Mouse (Mus musculus): ENCODE measurements around the gene Abcc8. TPM values are rescaled to one million over a fixed set of nuclear protein-coding genes. Genes with fewer than 3 reads are reported as not detected.

Gene Abcc8
- polyA plus RNA-seq, 1 experiment from 2014 or later, result 6.3 TPM

DNA sequence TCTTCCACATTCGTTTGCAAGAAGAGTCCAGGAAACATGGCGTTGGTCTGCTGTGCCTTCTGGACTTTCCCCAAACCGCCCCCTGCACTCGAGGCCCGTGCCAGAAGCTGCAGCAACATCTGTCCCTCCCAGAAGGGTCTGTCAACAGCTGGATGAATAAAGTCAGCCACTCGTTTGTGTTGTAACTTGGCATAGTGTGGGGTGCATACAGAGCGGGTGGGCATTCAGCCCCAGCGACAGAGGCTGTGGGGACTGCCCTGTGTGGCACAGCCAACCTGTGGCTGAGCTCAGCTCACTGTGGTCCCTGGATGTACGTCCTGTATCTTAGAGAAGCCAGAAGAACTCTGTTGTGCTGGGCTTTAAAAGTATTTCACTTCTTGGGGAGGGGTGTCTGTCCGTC lies 95.8 kb downstream of the Abcc8 start:
- Histone ChIP-seq H3K27me3 (no peaks in the 10 kb centered on the region), H3K27ac (replicated peaks) (no peak overlapping the region), H3K9me3 (peaks cover 11% of the 10 kb centered on the region), H3K4me1 (replicated peaks) (no peaks in the 10 kb centered on the region), H3K36me3 (peaks cover 62% of the 10 kb centered on the region), H3K4me2 (no peak overlapping the region), H3K4me3 (no peak overlapping the region), H3K9ac (no peak overlapping the region)
- WGBS, result 90% methylated on average over 10 of the region's 10 CpGs
- ATAC-seq (ENCODE audit: low read depth), result 0 out of 2 replicates have a peak, but pooled peaks have one; percentile 50

DNA sequence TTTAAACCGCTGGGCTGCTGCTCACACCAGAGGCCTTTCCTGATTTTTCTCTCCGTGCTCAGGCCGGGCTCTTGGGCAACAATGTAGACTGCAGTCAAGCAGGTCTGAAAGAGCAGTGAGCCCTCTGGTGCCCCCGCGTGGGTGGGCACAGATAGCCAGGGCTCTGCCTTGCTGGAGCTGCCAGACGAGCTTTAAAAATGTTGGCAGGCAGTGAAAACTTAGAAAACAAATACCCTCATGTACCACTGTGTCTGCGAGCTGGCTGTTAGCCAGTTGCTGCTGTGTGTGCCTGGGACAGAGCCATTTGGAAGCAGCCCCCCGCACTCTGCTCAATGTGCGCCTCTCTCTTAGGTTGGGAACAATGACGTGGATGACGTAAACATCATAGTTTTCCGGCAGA lies 102.2 kb downstream of the Abcc8 start:
- no peak overlapping the region for H3K27ac ChIP-seq (replicated peaks)
- no peaks in the 10 kb centered on the region for H3K9me3 ChIP-seq
- H3K4me3 ChIP-seq, result no peak overlapping the region
- H3K36me3 ChIP-seq, result peaks cover 89% of the 10 kb centered on the region
- no peak overlapping the region for H3K9ac ChIP-seq
- ATAC-seq (ENCODE audit: low read depth), result peak; percentile 53
- H3K4me1 ChIP-seq (replicated peaks), result no peaks in the 10 kb centered on the region
- 82% methylated on average over 12 of the region's 12 CpGs for WGBS
- no peak overlapping the region for H3K4me2 ChIP-seq
- no peaks in the 10 kb centered on the region for H3K27me3 ChIP-seq

DNA sequence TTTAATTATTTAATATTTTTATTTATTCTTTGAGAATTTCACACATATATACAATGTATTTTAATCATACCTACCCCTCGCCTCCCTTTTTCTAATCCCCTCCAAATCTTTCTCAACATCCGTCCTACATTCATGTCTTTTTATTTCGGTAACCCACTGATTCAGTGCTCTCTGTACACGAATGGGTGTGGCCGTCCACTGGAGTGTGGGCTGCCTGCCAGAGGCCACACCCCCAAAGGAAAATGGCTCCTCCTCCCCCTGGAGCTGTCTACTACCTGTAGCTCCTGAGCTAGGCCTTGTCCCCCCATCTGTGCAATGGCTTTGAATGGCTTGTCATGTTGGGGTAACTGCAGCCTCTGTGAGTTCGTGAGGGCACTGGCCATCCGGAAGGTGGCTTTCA lies 103.0 kb downstream of the Abcc8 start:
- 93% methylated on average over 7 of the region's 7 CpGs for WGBS
- Histone ChIP-seq H3K9me3 (no peaks in the 10 kb centered on the region), H3K4me2 (no peak overlapping the region), H3K4me3 (no peak overlapping the region), H3K9ac (no peak overlapping the region), H3K27me3 (no peaks in the 10 kb centered on the region), H3K36me3 (peaks cover 89% of the 10 kb centered on the region), H3K4me1 (replicated peaks) (no peaks in the 10 kb centered on the region), H3K27ac (replicated peaks) (no peak overlapping the region)
- ATAC-seq (ENCODE audit: low read depth), result no peak

- no peaks in the 10 kb centered on the region for H3K9me3 ChIP-seq
- no peak overlapping the region for H3K9ac ChIP-seq
- H3K27me3 ChIP-seq, result no peaks in the 10 kb centered on the region
- no peak overlapping the region for H3K27ac ChIP-seq (replicated peaks)
- WGBS, result 96% methylated on average over 8 of the region's 8 CpGs
- H3K4me1 ChIP-seq (replicated peaks), result no peaks in the 10 kb centered on the region
- H3K4me2 ChIP-seq, result no peak overlapping the region
- peaks cover 95% of the 10 kb centered on the region for H3K36me3 ChIP-seq
- H3K4me3 ChIP-seq, result no peak overlapping the region
- no peak for ATAC-seq (ENCODE audit: low read depth)
These were observed 111.0 kb downstream of the Abcc8 start for GRCm38 (mm10) chr7:46068831-46069230.

- no peaks in the 10 kb centered on the region for H3K27me3 ChIP-seq
- no peak overlapping the region for H3K27ac ChIP-seq (replicated peaks)
- H3K9me3 ChIP-seq, result no peaks in the 10 kb centered on the region
- H3K9ac ChIP-seq, result no peak overlapping the region
- 96% methylated on average over 6 of the region's 6 CpGs for WGBS
- H3K4me3 ChIP-seq, result no peak overlapping the region
- H3K36me3 ChIP-seq, result peaks cover 95% of the 10 kb centered on the region
- H3K4me2 ChIP-seq, result no peak overlapping the region
- no peaks in the 10 kb centered on the region for H3K4me1 ChIP-seq (replicated peaks)
- ATAC-seq (ENCODE audit: low read depth), result no peak
These were observed 116.5 kb downstream of the Abcc8 start for GRCm38 (mm10) chr7:46063296-46063695.

DNA sequence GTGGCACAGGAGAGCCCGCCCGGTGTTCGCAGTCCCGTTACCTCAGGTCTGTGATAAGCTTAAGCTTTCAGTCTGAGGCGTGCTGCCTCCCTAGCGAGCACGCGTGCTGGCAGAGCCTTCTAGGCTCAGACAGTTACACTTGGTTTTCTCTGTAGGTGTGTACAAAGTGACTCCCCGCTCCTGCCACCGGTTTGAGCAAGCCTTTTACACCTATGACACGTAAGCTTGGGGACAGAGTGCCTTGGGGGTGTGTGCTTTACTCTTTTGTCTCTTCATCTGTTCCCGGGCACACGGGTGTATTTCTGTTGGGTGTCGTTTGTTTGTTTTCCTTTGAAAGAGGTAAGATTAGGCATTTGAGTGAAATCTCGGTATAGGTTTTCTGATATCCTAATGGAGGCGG lies 118.2 kb downstream of the Abcc8 start:
- H3K4me2 ChIP-seq, result no peak overlapping the region
- H3K4me1 ChIP-seq (replicated peaks), result no peaks in the 10 kb centered on the region
- H3K27ac ChIP-seq (replicated peaks), result no peak overlapping the region
- H3K9me3 ChIP-seq, result no peaks in the 10 kb centered on the region
- H3K36me3 ChIP-seq, result peaks cover 96% of the 10 kb centered on the region
- 94% methylated on average over 16 of the region's 16 CpGs for WGBS
- no peak for ATAC-seq (ENCODE audit: low read depth)
- H3K9ac ChIP-seq, result no peak overlapping the region
- no peak overlapping the region for H3K4me3 ChIP-seq
- H3K27me3 ChIP-seq, result no peaks in the 10 kb centered on the region

- Histone ChIP-seq H3K36me3 (peaks cover 95% of the 10 kb centered on the region), H3K9ac (no peak overlapping the region)
- WGBS, result 95% methylated on average over 8 of the region's 8 CpGs
These were observed 119.1 kb downstream of the Abcc8 start for GRCm38 (mm10) chr7:46060688-46061087.

GRCm38 (mm10) chr7:46058882-46059281 lies 121.0 kb downstream of the Abcc8 start:
- 95% methylated on average over 11 of the region's 11 CpGs for WGBS
- no peak for ATAC-seq (ENCODE audit: low read depth)
- Histone ChIP-seq H3K27me3 (no peaks in the 10 kb centered on the region), H3K36me3 (peaks cover 98% of the 10 kb centered on the region), H3K4me2 (no peak overlapping the region), H3K9me3 (no peaks in the 10 kb centered on the region), H3K27ac (replicated peaks) (no peak overlapping the region), H3K4me3 (no peak overlapping the region), H3K4me1 (replicated peaks) (no peaks in the 10 kb centered on the region), H3K9ac (no peak overlapping the region)

More at GRCm38 (mm10) chr7:46060688-46061087, 119.1 kb downstream of the Abcc8 start:
- Histone ChIP-seq H3K27ac (replicated peaks) (no peak overlapping the region), H3K9me3 (no peaks in the 10 kb centered on the region), H3K4me1 (replicated peaks) (no peaks in the 10 kb centered on the region), H3K4me2 (no peak overlapping the region), H3K27me3 (no peaks in the 10 kb centered on the region), H3K4me3 (no peak overlapping the region)
- ATAC-seq (ENCODE audit: low read depth), result no peak

Other genes starting within 250 kb of the Abcc8 start
- gene Abcc6, start 149.7 kb downstream of the Abcc8 start, polyA plus RNA-seq (2015; fragmentation: Nextera tagmentation; extraction: Ambion mirVana), result 0.52 and 0.56 TPM in 2 replicates
- 36.0 and 38.6 TPM in 2 replicates for gene Nomo1, start 146.3 kb downstream of the Abcc8 start, polyA plus RNA-seq (2015; fragmentation: Nextera tagmentation; extraction: Ambion mirVana)
- gene Kcnj11, start 79.3 kb downstream of the Abcc8 start, polyA plus RNA-seq (2015; fragmentation: Nextera tagmentation; extraction: Ambion mirVana), result 1.1 and 1.7 TPM in 2 replicates
- 1.4 and 2.1 TPM in 2 replicates for gene Ush1c, start 58.5 kb upstream of the Abcc8 start, polyA plus RNA-seq (2015; fragmentation: Nextera tagmentation; extraction: Ambion mirVana)
- not detected in 2 replicates for gene Otog, start 61.0 kb upstream of the Abcc8 start, polyA plus RNA-seq (2015; fragmentation: Nextera tagmentation; extraction: Ambion mirVana)
- gene Myod1, start 196.4 kb upstream of the Abcc8 start, polyA plus RNA-seq (2015; fragmentation: Nextera tagmentation; extraction: Ambion mirVana), result 2.2 and 8.1 TPM in 2 replicates
- 8.5 and 12.2 TPM in 2 replicates for gene Kcnc1, start 216.5 kb upstream of the Abcc8 start, polyA plus RNA-seq (2015; fragmentation: Nextera tagmentation; extraction: Ambion mirVana)

Measured in neural tube, embryonic 13.5 days (tissue).